Comparison of ENCODE assay signal across 9 mouse cellular contexts in genomic region chr2:178513636-178514071, GRCm38 (mm10).
A peak's percentile ranks its signal among the peaks of the same experiment; 100 is the strongest.
DNase-seq lines count a peak whose midpoint lies in the region; ATAC-seq and TF ChIP-seq lines count a peak whose summit lies in the region.
"Had no signal": no experiment of that assay in that cellular context is flagged by ENCODE, and none has a peak within 500 bp of the region (broad histone marks: within the 10 kb centered on the region; RNA-seq: fewer than 3 reads in every experiment).

No protein-coding gene starts in this region.

- no peaks in the 10 kb centered on the region for H3K36me3 ChIP-seq in limb, embryonic 13.5 days
- H3K36me3 ChIP-seq in kidney, adult 2 months (ENCODE audit: control insufficient read depth, insufficient read depth, low read length): no peaks in the 10 kb centered on the region
- H3K36me3 ChIP-seq: neural tube, embryonic 12.5 days had no signal

- no peak for TF ChIP-seq CTCF in kidney, adult 2 months (conservative IDR thresholded peaks at IDR 0.05; ENCODE audit: insufficient read depth, insufficient read length, low read depth, low read length)

- 15% methylated on average over 16 of the region's 16 CpGs for WGBS in limb, embryonic 13.5 days
- WGBS in kidney, adult 2 months: 41% methylated on average over 16 of the region's 16 CpGs

- H3K9ac ChIP-seq in limb, embryonic 13.5 days: no peak overlapping the region
- H3K9ac ChIP-seq: neural tube, embryonic 12.5 days had no signal

- TF ChIP-seq POLR2A in kidney, adult 2 months (IDR thresholded peaks at IDR 0.05; ENCODE audit: low read depth, low read length): no peak

- H3K4me3 ChIP-seq in limb, embryonic 13.5 days: no peak overlapping the region
- no peak overlapping the region for H3K4me3 ChIP-seq in kidney, adult 2 months (ENCODE audit: insufficient read depth, low read depth, low read length)
- H3K4me3 ChIP-seq: neural tube, embryonic 12.5 days had no signal

- H3K4me1 ChIP-seq in limb, embryonic 13.5 days: peaks cover 34% of the 10 kb centered on the region
- no peaks in the 10 kb centered on the region for H3K4me1 ChIP-seq in kidney, adult 2 months (ENCODE audit: control insufficient read depth, insufficient read depth, low read length)
- H3K4me1 ChIP-seq: neural tube, embryonic 12.5 days had no signal

- H3K27me3 ChIP-seq in limb, embryonic 13.5 days: peaks cover 45% of the 10 kb centered on the region
- H3K27me3 ChIP-seq in kidney, adult 2 months (replicated peaks; ENCODE audit: control insufficient read depth, insufficient read depth, low read length): no peaks in the 10 kb centered on the region; the same call in 1 of the 2 replicates
- H3K27me3 ChIP-seq: neural tube, embryonic 12.5 days had no signal

- H3K4me2 ChIP-seq in limb, embryonic 13.5 days (replicated peaks): peak overlapping the region; percentile 51
- H3K4me2 ChIP-seq: neural tube, embryonic 12.5 days had no signal

- no peaks in the 10 kb centered on the region for H3K9me3 ChIP-seq in limb, embryonic 13.5 days
- H3K9me3 ChIP-seq: neural tube, embryonic 12.5 days had no signal

- peak; percentile 87 for ATAC-seq in limb, embryonic 13.5 days (ENCODE audit: low FRiP score, low read depth)

- peak; percentile 11 to 37 for DNase-seq in kidney, postnatal 4 days
- DNase-seq in kidney, adult 11 months: no peak
- DNase-seq in cerebellum, adult 9-10 months: peak; percentile 34
- DNase-seq in forelimb bud, embryonic 11.5 days (ENCODE audit: low read depth, low spot score): peak; percentile 57
- no peak for DNase-seq in c-Kit-positive CD71-positive TER-119-positive erythroid progenitor cells, embryonic 14.5 days (ENCODE audit: low spot score)
- no peak for DNase-seq in retina, embryonic 14.5 days (ENCODE audit: low spot score)
- no peak for DNase-seq in kidney, adult 2 months

- peak overlapping the region; percentile 73; the same call in 1 of the 2 replicates for H3K27ac ChIP-seq in limb, embryonic 13.5 days
- H3K27ac ChIP-seq in kidney, adult 2 months (ENCODE audit: insufficient read depth, low read depth, low read length): no peak overlapping the region
- H3K27ac ChIP-seq: neural tube, embryonic 12.5 days had no signal

Comparison
In these comparisons a context has a peak if more than half of its experiments do, and no peak if none do; other contexts are left out.
1. DNase-seq: peak in kidney, postnatal 4 days (2 of 2), cerebellum, adult 9-10 months (single experiment) and forelimb bud, embryonic 11.5 days (single experiment); none in kidney, adult 11 months (single experiment), c-Kit-positive CD71-positive TER-119-positive erythroid progenitor cells, embryonic 14.5 days (single experiment), retina, embryonic 14.5 days (single experiment) and kidney, adult 2 months (single experiment).